Mouse (Mus musculus): ENCODE results near the gene Lefty2.
"Not testable (repeated sequence)": the region's sequence is repeated elsewhere in the genome, so short reads cannot be mapped to it uniquely, and the experiment has no call there.

Gene Lefty2

DNA sequence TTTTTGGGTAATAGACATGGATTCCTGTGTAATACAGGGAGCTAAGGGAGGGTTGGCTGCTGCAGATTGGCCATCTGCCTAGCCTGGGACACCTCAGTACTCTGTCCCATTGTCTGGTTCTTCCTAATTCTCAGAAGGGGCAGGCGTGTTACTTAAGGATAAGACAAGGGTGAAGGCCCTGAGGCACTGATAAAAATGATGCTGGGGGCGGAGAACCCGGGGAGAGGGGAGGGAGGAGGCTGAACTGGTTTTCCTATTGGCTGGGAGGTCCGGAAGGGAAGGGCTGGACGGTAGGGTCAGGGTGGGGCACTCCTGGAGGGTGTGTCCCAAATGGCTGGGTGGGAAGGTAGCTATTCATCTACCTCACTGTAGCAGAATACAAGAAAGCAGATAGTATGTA lies 10.0 kb downstream of the Lefty2 start:
- no peak for DNase-seq

DNA sequence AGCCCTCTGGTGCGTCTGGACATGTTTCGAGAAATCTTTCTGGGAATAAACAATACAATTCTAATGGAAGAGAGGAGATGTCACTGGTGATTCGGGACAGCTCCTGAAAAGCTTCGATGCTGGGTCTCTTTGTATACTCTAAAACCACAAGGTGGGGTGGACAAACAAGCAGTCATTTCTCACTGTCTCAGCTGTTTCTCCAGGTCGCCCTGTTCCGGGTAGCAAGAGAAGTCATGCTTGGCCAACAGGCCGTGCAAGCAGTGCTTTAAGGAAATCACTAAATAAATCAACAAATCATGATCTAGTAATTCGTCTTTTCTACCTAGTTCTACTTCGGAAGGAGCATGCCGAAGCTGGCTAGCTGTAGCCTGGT lies 10.7 kb downstream of the Lefty2 start:
- no peak for DNase-seq

DNA sequence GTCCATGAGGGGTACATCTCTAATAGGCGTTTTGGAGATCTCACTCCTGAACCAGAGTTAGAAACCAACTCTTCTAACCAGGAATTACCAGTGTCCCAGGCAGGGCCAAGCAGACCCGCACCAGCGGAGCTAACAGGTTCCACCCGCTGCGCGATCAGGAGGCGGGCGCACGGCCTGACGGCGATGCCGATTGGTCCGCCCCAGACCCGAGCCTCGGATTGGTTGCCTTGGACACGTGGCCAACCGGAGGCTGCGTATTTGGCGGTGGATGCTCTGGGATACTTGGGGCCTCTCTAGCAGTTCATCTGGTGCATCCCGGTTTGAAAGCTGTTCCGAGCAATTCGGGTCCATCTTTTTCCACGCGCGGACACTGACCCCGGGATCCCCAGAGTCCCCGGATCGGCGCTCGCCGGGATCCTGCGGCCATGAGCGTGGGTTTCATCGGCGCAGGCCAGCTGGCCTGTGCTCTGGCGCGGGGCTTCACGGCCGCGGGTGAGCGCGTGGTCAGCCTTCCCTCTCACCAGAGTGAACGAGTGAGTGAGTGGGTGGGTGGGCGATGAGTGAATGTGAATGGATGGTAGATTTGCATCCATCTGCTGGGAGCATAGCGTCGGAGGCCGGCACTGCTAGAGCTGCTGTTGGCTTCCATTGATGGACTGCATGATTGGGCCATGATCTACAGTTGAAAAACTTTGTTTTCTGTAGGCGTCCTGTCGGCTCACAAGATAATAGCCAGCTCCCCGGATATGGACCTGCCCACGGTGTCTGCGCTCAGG lies 11.3 kb downstream of the Lefty2 start, which contains the start of gene Pycr2:
TSS of gene Pycr2 (plus strand) at position 255 of the 776 bp plus-strand sequence.
- DNase-seq: peak; percentile 93 to 95

DNA sequence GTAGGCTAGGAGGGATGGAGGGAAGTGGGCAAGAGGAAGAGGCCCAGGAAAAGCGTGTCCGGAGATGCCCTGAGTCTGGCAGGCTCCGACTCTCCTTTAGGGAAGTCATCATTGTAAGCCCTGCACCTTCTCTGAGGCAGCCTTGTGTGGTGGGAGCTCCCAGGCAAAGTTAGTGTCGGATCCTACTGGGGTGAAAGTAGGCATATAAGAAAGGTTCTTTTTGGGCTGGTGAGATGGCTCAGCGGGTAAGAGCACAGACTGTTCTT lies 11.8 kb downstream of the Lefty2 start:
- no peak for DNase-seq

DNA sequence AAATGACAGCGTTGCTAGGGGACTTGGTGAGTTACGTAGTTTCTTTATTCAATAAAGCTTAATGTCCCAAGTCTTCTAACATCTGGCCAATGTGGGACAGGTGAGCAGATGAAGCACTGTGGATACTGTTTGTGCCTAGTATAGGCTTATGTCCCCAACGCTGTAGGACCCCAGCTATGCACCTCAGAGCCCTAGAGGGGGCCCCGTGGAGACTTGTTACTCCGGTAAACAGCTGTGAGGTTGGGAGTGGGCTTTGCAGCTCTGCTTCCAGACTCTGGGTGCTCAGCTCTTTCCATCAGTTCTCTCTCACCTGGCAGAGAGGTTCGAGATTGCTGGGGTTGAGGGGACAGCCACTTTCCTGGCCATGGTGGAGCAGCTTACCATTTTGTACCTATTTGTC lies 12.4 kb downstream of the Lefty2 start:
- no peak for DNase-seq

DNA sequence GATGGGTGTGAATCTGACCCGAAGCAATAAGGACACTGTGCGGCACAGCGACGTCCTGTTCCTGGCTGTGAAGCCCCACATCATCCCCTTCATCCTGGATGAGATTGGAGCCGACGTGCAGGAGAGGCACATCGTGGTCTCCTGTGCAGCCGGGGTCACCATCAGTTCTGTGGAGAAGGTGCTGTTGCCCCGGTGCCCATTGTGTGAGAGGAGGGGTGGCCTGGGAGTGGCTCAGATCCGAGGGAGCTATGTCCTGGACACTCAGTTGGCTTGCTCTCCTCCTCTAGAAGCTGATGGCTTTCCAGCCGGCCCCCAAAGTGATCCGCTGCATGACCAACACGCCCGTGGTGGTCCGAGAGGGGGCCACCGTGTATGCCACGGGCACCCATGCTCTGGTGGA lies 13.0 kb downstream of the Lefty2 start:
- no peak for DNase-seq

DNA sequence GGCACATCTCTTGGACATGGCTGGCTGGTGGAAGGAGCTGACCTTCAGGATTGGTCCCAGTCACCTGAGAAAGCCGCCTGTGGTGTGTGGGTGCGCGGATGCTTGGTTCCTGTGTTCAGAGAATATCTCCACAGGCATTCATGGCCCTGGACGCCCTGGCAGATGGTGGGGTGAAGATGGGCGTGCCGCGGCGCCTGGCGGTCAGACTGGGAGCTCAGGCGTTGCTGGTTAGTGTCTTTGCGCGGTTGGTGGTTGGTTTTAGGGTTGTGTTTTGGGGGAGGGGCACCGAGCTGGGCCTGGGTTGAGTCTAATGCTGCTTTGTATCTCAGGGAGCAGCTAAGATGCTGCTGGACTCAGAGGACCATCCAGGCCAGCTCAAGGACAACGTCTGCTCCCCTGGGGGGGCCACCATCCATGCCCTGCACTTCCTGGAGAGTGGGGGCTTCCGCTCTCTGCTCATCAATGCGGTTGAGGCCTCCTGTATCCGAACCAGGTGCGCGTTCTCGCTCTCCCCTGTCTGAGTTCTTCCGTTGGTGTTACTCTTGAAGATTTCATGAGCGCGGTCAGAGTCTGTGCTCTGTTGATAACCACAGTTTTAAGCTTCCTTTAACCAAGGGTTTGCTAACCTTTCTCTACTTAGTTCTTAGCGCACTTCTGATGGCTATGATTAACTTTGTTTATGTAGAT lies 13.7 kb downstream of the Lefty2 start:
- no peak for DNase-seq

DNA sequence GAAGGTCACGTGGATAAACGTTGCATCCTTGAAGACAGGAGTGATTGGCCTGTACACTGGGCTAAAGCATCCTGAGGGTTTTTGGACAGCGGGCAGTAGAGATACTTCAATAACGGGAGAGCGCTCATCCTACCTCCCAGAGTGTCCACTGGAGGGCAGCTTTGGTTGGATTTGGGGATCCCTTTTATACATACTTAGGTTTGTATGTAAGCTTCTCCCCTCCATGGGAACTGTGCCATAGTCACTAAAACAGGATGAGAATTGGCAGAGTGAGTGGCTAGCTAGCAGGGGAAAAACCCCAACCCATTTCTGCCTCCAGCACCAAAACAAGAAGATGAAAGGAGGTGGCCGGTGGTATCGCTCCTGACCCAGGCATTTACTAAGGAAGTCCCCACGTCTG lies 18.2 kb downstream of the Lefty2 start:
- no peak for DNase-seq

DNA sequence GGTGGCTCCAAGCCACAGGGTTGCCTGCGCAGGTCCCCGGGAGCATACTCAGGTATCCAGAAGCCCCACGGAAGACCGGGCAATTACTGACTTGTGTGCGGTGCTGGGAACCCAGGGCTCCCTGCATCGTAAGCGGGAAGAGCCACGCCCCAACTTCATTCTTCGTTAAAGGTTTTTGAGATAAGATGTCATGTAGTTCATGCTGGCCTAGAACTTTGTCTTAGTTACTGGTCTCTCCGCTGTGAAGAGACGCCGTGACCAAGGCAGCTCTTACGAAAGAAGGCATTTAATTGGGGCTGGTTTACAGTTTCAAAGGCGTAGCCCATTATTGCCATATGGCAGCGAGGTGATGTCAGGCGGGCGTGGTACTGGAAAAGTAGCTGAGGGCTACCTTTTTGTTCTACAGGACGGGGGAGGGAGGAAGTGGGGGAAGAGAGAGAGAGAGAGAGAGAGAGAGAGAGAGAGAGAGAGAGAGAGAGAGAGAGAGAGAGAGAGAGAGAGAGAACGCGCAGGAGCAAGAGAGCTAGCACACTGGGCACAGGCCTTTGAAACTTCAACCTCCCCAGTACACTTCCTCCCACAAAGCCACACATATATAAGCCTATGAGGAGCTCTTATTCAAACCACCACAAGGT lies 18.9 kb downstream of the Lefty2 start:
- DNase-seq: no peak

DNA sequence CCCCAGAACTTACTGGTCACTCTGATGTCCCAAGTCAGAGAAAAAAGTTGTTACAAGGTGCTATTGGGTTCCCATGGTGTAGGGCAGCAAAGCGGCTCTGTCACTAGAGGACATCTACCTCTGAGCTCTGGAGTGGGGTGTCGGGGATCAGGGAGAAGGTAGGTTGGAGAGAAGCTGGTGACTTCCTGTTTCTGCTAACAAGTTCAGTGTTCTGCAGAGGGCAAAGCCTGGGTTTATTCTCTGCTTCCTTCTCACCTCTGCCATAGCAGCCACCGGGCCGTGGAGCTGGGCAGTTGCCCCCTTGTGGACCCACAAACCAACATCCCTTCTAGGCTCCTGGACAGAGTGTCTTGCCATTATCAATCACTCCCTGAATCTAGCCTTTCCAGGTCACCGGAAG lies 19.9 kb downstream of the Lefty2 start:
- no peak for DNase-seq

DNA sequence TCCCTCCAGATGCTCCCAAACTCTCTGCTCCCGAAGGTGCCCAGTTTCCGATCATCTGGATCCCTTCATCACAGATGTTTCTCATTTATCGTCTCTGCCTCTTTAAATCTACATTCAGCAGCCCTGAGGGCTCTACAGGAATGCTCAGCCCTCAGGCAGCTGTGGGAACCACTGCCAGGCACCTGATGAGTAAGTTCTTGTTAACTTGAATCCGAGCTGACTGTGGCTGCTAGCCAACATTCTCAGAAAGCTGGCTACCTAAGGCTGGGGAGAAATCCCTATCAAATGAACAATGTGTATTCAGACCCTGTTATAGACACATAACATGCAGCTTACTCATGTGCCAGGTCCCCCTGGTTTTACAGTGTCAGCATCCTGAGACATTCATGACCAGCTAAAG lies 20.9 kb downstream of the Lefty2 start:
- DNase-seq: no peak

DNA sequence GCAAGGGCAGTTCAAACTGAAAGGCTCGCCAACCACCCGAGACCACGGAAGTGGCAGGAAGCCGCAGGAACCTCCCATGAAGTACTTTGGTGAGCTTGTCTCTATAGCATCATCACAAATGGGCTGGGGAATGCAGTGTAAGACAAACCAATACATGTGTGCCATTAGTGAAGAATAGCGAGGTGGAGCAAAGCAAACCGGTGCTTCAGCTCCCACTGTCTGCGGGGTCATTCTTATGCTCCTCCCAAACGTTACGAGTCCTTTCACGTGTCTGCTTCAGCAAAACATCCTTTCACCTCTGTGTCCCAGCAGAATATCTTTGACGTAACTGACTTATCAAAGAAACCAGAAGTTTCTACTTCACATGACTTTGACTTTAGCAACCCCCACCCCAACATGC lies 23.5 kb downstream of the Lefty2 start:
- DNase-seq: no peak

DNA sequence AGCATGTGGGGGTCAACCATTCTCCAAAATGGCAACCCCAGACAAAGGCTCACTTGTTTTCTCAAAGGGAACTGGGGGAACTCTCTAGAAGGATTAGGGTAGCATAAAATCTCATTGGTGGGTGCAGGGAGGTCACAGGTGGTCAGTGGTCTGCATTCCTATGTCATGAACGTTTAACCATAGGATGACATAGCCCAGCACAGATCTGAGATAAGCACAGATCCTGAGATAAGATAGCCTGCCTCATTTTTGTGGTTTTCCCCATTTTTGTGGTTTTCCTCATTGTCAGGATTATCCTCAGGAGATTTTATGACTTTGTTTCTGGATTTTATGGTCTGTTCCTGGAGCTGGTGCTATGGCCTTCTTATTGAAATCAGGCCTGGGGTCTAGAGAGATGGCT lies 24.1 kb downstream of the Lefty2 start:
- DNase-seq: no peak

DNA sequence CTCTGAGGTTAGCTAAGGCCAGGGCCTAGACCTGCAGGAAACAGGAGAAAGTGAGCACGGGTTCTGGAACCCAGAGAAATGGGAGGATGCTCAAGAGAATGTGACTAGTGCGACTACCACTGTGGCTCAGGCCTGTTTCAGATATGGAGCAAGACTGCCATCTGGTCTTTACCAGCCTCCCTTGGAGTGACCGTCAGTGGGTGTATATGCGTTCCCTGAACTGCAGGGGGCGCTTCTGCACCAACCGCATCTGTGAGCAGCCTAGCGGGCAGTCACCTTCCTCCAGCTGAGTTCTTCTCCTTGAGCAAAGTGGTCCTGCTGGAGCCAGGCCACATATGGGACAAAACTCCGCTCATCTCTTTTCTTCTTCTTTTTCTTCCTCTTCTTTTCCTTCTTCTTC lies 26.8 kb downstream of the Lefty2 start:
- DNase-seq: no peak

DNA sequence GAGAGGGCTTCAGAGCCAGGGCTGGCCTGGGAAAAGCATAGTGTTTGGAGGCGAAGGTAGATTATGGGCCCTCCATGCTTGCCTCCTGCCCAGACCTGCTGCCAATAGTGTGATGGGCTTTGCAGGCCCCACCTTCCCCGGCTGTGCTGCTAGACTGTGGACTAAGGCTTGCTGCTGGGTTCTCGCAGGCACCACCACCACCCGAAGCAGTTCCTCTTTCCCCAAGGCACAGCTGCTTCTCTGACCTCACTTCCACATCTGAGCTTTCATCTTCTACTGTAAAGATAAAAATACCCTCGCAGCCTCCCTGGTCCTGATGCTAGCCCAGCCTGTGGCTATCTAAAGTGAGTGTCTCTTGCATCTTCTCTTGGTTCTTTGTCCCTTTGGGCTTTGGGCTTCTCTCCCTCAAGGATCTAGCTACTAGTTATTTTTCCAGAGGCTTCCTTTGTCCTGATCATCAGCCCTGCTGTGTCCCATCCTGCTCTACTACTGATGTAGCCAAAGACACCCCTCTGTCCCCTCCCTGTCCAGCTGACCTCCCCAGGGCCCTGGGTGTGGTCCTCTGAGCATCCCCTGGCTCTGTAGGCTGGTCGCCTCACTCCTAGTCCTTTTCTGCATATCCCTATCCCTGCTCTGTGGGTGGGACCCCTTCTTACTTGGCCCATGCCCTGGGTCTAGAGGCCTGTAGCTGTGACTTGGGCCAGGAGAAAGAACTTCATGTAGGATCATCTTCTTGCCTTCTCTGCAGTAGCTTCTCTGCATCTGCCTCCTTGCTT lies 29.6 kb downstream of the Lefty2 start:
- no peak for DNase-seq

DNA sequence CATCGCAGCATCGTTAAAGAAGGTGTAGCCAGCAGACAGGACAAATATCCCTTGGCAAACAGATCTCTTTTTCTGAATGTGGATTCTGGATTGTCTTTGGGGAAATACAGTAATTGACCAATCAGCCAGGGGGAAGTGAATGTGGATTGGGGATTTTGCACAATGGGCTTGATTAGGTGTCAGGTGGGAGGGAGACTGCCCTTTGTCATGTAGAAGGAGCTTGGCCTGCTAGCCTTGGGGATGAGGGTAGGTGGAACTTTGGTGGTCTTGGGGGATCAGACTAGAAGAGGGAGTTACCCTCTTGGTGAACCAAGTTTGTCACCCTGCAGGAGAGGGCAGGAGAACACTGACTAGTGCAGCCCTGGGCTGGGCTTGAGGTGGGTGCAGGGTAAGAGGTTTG lies 31.8 kb downstream of the Lefty2 start:
- DNase-seq: no peak

DNA sequence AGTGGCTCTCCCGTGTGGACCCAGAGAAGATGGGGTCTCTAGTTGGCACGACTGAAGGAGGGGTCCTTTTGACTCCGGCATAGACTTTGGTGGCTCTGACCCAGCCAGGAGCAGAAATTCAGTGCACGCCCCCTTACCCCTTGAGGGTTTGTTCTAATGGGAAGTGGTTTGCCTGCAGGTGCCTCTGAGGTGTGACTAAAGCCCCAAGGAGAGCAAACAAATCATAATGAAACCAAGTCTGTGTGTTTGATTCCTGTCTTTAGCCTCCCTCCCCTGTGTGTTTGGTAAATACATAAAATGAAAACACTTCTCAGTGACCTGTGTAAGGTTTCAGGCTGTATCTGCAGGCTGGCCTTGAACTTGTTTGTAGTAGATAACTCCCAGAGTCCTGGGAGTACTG lies 33.4 kb downstream of the Lefty2 start:
- DNase-seq: no peak

DNA sequence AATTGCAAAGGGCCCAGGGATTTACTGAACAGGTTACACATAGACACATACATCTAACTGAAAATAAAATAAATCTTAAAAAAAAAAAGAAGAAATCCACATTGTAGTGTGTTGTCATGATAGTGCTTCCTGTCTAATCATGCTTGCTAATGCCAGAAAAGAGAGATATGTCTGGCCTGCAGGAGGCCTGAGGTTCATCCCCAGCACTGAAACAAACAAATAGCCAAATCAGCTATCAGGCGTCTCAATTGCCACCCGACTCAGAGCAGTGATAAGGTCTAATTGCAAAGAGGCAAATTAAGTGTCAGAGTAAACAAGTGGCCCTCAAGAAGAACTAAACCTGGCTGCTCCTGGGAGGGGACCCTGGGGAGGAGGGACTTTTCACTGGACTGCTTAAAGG lies 36.7 kb downstream of the Lefty2 start:
- no peak for DNase-seq

DNA sequence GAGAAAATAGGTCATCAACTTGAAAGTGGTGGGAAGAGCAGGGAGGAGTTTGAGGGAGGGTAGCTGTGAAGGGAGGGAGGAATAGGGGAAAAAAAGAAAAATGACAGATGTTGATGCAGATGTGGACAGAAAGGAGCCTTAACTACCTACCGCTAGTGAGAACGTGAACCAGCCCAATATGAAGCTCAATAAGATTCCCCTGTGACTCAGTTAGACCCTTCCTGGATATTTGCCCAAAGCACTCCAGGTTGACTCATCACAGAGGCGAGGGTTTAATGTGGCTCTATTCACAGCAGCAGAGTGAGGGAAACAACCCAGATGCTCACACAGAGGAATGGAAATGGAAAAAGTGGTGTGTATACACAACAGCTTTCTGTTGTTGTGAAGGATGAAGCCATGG lies 38.2 kb downstream of the Lefty2 start:
- DNase-seq: no peak

DNA sequence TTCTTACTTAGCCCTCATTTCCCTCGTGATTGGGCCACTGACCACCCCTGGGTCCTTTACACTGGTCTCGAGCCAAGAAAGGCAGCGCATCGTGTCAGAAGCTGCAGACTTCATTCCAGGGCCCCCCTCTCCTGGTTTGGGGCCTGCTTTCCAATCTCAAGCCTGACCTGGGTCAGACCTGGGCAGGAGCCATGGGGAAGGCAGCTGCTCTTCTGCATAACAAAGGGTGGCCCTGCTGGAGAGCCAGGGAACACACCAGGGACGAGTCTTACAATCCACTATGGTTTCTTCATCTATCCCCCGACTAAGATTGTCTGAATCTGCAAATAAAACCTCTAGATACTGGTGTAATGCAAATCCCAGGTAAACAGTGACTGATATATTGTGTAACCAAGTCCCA lies 40.8 kb downstream of the Lefty2 start:
- no peak for DNase-seq

DNA sequence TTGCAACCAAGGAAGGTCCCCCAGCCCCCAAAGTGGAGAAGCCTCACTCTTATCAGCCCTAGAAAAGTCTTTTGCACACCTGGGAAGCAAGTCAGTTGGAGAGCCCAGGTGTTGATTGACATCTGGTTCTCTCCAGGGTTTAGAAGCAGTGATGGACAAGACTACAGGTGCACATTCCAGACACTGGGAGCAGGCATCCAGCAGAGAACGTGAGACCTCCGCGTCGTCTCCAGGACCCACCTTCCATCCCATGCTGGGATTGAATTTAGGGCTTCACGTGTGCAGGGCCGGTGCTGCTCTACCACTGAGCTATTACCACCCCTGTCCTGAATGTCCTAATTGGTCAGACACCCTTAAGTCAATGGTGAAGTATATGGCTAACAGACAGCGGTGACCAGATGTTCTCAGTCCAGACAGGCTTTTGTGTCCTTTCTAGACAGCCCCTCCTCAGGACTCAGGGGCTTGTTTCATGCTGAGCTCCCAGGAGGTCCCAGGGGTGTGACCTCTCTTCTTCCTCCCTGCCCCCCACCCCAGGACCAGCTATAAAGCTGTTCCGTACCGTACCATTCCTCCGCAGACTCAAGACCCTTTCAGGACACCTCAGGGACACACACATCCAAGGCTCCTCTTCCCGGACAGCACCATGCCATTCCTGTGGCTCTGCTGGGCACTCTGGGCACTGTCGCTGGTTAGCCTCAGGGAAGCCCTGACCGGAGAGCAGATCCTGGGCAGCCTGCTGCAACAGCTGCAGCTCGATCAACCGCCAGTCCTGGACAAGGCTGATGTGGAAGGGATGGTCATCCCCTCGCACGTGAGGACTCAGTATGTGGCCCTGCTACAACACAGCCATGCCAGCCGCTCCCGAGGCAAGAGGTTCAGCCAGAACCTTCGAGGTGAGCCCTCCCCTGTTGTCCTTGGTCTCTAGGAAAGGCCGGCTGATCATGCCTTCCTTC lies 41.8 kb downstream of the Lefty2 start, which contains the start of gene Lefty1:
TSS of gene Lefty1 (plus strand) at position 556 of the 953 bp plus-strand sequence.
- DNase-seq: no peak

DNA sequence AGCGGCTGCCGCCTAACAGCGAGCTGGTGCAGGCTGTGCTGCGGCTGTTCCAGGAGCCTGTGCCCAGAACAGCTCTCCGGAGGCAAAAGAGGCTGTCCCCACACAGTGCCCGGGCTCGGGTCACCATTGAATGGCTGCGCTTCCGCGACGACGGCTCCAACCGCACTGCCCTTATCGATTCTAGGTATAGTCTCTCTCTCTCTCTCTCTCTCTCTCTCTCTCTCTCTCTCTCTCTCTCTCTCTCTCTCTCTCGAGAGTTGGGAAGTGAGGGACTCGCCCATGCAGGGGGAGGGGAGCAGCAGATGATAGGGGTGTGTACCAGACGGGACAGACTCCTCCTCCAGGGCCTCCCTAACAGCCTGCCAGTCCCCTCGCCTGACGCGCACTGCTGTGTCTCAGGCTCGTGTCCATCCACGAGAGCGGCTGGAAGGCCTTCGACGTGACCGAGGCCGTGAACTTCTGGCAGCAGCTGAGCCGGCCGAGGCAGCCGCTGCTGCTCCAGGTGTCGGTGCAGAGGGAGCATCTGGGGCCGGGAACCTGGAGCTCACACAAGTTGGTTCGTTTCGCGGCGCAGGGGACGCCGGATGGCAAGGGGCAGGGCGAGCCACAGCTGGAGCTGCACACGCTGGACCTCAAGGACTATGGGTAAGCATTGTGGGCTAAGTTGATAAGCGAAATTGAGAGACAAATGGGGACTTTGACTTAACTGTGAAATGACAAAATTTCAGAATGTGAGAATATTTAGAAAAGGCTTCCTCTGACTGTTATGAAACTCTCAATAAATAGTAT lies 43.9 kb downstream of the Lefty2 start:
- DNase-seq: not testable (repeated sequence)

Measured in kidney, adult 8-10 months (tissue).